8 mouse cellular contexts compared by ENCODE assay signal in genomic region chr3:29081517-29081916, GRCm38 (mm10). TPM values are rescaled to one million over a fixed set of nuclear protein-coding genes. Genes with fewer than 3 reads are reported as not detected.
DNase-seq lines count a peak whose midpoint lies in the region; ATAC-seq lines count a peak whose summit lies in the region.

No protein-coding gene starts in this region.

- H3K9me3 ChIP-seq in heart, embryonic 16.5 days (replicated peaks; ENCODE audit: control insufficient read depth, low read length), result no peaks in the 10 kb centered on the region
- H3K9me3 ChIP-seq in hindbrain, embryonic 12.5 days (replicated peaks), result no peaks in the 10 kb centered on the region
- H3K9me3 ChIP-seq in stomach, embryonic 16.5 days (replicated peaks; ENCODE audit: control insufficient read depth, low read length), result no peaks in the 10 kb centered on the region

- WGBS in heart, embryonic 16.5 days, result 24% methylated on average over 13 of the region's 13 CpGs
- 12% methylated on average over 13 of the region's 13 CpGs for WGBS in hindbrain, embryonic 12.5 days
- 26% methylated on average over 13 of the region's 13 CpGs for WGBS in stomach, embryonic 16.5 days

- H3K4me1 ChIP-seq in heart, embryonic 16.5 days (ENCODE audit: control insufficient read depth, insufficient read depth, low read length), result peaks cover 6% of the 10 kb centered on the region; the same call in 1 of the 2 replicates
- peaks cover 7% of the 10 kb centered on the region for H3K4me1 ChIP-seq in hindbrain, embryonic 12.5 days
- H3K4me1 ChIP-seq in stomach, embryonic 16.5 days (ENCODE audit: control insufficient read depth, insufficient read depth, low read length), result peaks cover 7% of the 10 kb centered on the region; the same call in 1 of the 2 replicates

- H3K27me3 ChIP-seq in heart, embryonic 16.5 days (ENCODE audit: control insufficient read depth, insufficient read depth, low read length), result peaks cover 48% of the 10 kb centered on the region
- H3K27me3 ChIP-seq in hindbrain, embryonic 12.5 days, result peaks cover 34% of the 10 kb centered on the region
- H3K27me3 ChIP-seq in stomach, embryonic 16.5 days (ENCODE audit: control insufficient read depth, insufficient read depth, low read length), result peaks cover 39% of the 10 kb centered on the region

- H3K9ac ChIP-seq in heart, embryonic 16.5 days (ENCODE audit: low read length), result no peak overlapping the region
- H3K9ac ChIP-seq in hindbrain, embryonic 12.5 days, result no peak overlapping the region
- H3K9ac ChIP-seq in stomach, embryonic 16.5 days (ENCODE audit: low read length), result no peak overlapping the region

- H3K4me2 ChIP-seq in heart, embryonic 16.5 days (ENCODE audit: low read depth, low read length), result peak overlapping the region; percentile 88
- peak overlapping the region; percentile 97 for H3K4me2 ChIP-seq in hindbrain, embryonic 12.5 days (replicated peaks)
- peak overlapping the region; percentile 81; the same call in 1 of the 2 replicates for H3K4me2 ChIP-seq in stomach, embryonic 16.5 days (ENCODE audit: low read depth, low read length)

- H3K36me3 ChIP-seq in heart, embryonic 16.5 days (ENCODE audit: control insufficient read depth, insufficient read depth), result no peaks in the 10 kb centered on the region
- H3K36me3 ChIP-seq in hindbrain, embryonic 12.5 days, result no peaks in the 10 kb centered on the region
- no peaks in the 10 kb centered on the region for H3K36me3 ChIP-seq in stomach, embryonic 16.5 days (ENCODE audit: control insufficient read depth, insufficient read depth, low read length)

- no peak for ATAC-seq in heart, embryonic 16.5 days (replicated peaks; ENCODE audit: extremely low read depth, insufficient read depth, low FRiP score)
- ATAC-seq in hindbrain, embryonic 12.5 days (ENCODE audit: low FRiP score), result peak; percentile 41
- ATAC-seq in stomach, embryonic 16.5 days (ENCODE audit: insufficient read depth, low FRiP score), result no peak

- no peak for DNase-seq in heart, adult 11 months
- peak; percentile 47 for DNase-seq in embryo, embryonic 10.5 days (ENCODE audit: low spot score)
- peak; percentile 6 for DNase-seq in lung, postnatal 14 days
- no peak for DNase-seq in gastrocnemius, postnatal 4 days (ENCODE audit: low spot score in 2 of 2)
- DNase-seq in ovary, adult 18-20 months (ENCODE audit: low spot score), result no peak

- H3K27ac ChIP-seq in heart, embryonic 16.5 days (ENCODE audit: low read length), result no peak overlapping the region
- H3K27ac ChIP-seq in hindbrain, embryonic 12.5 days, result no peak overlapping the region
- H3K27ac ChIP-seq in stomach, embryonic 16.5 days (ENCODE audit: low read length), result no peak overlapping the region

- peak overlapping the region; percentile 11; the same call in 1 of the 2 replicates for H3K4me3 ChIP-seq in heart, embryonic 16.5 days (ENCODE audit: low read length)
- peak overlapping the region; percentile 57 for H3K4me3 ChIP-seq in hindbrain, embryonic 12.5 days
- H3K4me3 ChIP-seq in stomach, embryonic 16.5 days (replicated peaks; ENCODE audit: low read length), result no peak overlapping the region

RNA-seq across cellular contexts. Expression of gene Egfem1, which starts 0.3 kb away (rescaled TPM):
- 0.95 and 2.3 TPM in 2 replicates for polyA plus RNA-seq in heart, embryonic 16.5 days (2015; fragmentation: Nextera tagmentation; extraction: Ambion mirVana)
- 4.9 and 5.1 TPM in 2 replicates for polyA plus RNA-seq in hindbrain, embryonic 12.5 days (2016; fragmentation: Nextera tagmentation; extraction: Ambion mirVana)
- 0.56 and 0.67 TPM in 2 replicates for polyA plus RNA-seq in stomach, embryonic 16.5 days (2015; fragmentation: Nextera tagmentation; extraction: Ambion mirVana)
- under 1 TPM; 0.47 to 0.96 TPM for total RNA-seq in gastrocnemius, postnatal 4 days (2021)

Comparison
In these comparisons a context has a peak if more than half of its experiments do, and no peak if none do; other contexts are left out.
1. DNase-seq: peak in embryo, embryonic 10.5 days (single experiment) and lung, postnatal 14 days (single experiment); none in heart, adult 11 months (single experiment), gastrocnemius, postnatal 4 days (0 of 2) and ovary, adult 18-20 months (single experiment).
2. Peak in every context shown above with its lines, with median percentiles within 50 percentile points of each other: H3K4me2 ChIP-seq.